Mouse (Mus musculus) hindbrain, embryonic 15.5 days (tissue): ENCODE measurements around the gene Sept1. TPM values are rescaled to one million over a fixed set of nuclear protein-coding genes. Genes with fewer than 3 reads are reported as not detected.
A peak's percentile ranks its signal among the peaks of the same experiment; 100 is the strongest.

Source experiments
- ATAC-seq: fragments of 200-750 bp; cut with Nextera tagmentation; 2 replicates; pipeline ENCODE4 v1.8.0; 2017; ENCODE audit warnings: low read depth, moderate number of reproducible peaks, moderate TSS enrichment; ENCODE audit not compliant: low FRiP score
- H3K27ac ChIP-seq: fragments of 300-500 bp; sonication (generic); replicated peaks from 2 replicates; pipeline ENCODE4 v1.5.1; 2015; ENCODE audit warnings: mild to moderate bottlenecking, inconsistent platforms
- H3K27me3 ChIP-seq: fragments of 300-500 bp; sonication (generic); 2 replicates; pipeline ENCODE4 v1.6.1; 2015; ENCODE audit warnings: control low read depth, inconsistent platforms
- H3K36me3 ChIP-seq: fragments of 300-500 bp; sonication (generic); 2 replicates; pipeline ENCODE4 v1.6.1; 2015; ENCODE audit warnings: control low read depth, inconsistent platforms
- H3K4me1 ChIP-seq: fragments of 300-500 bp; sonication (generic); replicated peaks from 2 replicates; pipeline ENCODE4 v1.6.1; 2015; ENCODE audit warnings: control low read depth, inconsistent platforms
- H3K4me2 ChIP-seq: fragments of 300-500 bp; sonication (generic); 2 replicates; pipeline ENCODE4 v1.6.1; 2015; ENCODE audit warnings: moderate library complexity, mild to moderate bottlenecking, inconsistent platforms
- H3K4me3 ChIP-seq: fragments of 300-500 bp; sonication (generic); 2 replicates; pipeline ENCODE4 v1.5.1; 2015; ENCODE audit warnings: mild to moderate bottlenecking, inconsistent platforms
- H3K9ac ChIP-seq: fragments of 300-500 bp; sonication (generic); 2 replicates; pipeline ENCODE4 v1.6.1; 2015; ENCODE audit warnings: inconsistent platforms
- H3K9me3 ChIP-seq: fragments of 300-500 bp; sonication (generic); 2 replicates; pipeline ENCODE4 v1.6.1; 2016; ENCODE audit warnings: control low read depth, inconsistent platforms
- WGBS: fragments of 180-500 bp; shearing (Covaris S2); methylation state at CpG from one replicate; pipeline ENCODE4 v1.1.7; 2015; 5-methylcytosine and 5-hydroxymethylcytosine counted together
- polyA plus RNA-seq: library from polyadenylated mRNA; unstranded; fragments of >200 nt; fragmentation: Nextera tagmentation; extraction: Ambion mirVana; gene quantifications from 2 replicates; pipeline ENCODE4 v1.2.1, GENCODE M21; 2015

Sept1 gene
- polyA plus RNA-seq, 1 experiment from 2014 or later: 19.3 TPM

- H3K9me3 ChIP-seq: no peaks in the 10 kb centered on the region
- WGBS: 92% methylated on average over 2 of the region's 2 CpGs
- H3K9ac ChIP-seq: no peak overlapping the region
- H3K4me3 ChIP-seq: no peak overlapping the region
- H3K27me3 ChIP-seq: no peaks in the 10 kb centered on the region
- H3K27ac ChIP-seq: no peak overlapping the region
- H3K4me1 ChIP-seq: peaks cover 25% of the 10 kb centered on the region
- H3K4me2 ChIP-seq: no peak overlapping the region
- ATAC-seq: no peak
- peaks cover 28% of the 10 kb centered on the region for H3K36me3 ChIP-seq
Observed at GRCm38 (mm10) chr7:127270256-127270655, 37.3 kb upstream of the Sept1 start.

- H3K27me3 ChIP-seq: no peaks in the 10 kb centered on the region
- H3K4me2 ChIP-seq: no peak overlapping the region
- no peak overlapping the region for H3K4me3 ChIP-seq
- H3K4me1 ChIP-seq: peaks cover 19% of the 10 kb centered on the region
- 98% methylated on average over 3 of the region's 3 CpGs for WGBS
- H3K27ac ChIP-seq: no peak overlapping the region
- no peaks in the 10 kb centered on the region for H3K9me3 ChIP-seq
- ATAC-seq: no peak
- H3K36me3 ChIP-seq: peaks cover 4% of the 10 kb centered on the region
- no peak overlapping the region for H3K9ac ChIP-seq
Observed at GRCm38 (mm10) chr7:127263526-127263925, 30.6 kb upstream of the Sept1 start.

GRCm38 (mm10) chr7:127262218-127262961 lies 29.5 kb upstream of the Sept1 start:
- ATAC-seq: no peak
- Histone ChIP-seq H3K36me3 (no peaks in the 10 kb centered on the region), H3K9me3 (no peaks in the 10 kb centered on the region), H3K27ac (no peak overlapping the region), H3K9ac (no peak overlapping the region), H3K4me2 (no peak overlapping the region), H3K4me1 (peaks cover 19% of the 10 kb centered on the region), H3K4me3 (no peak overlapping the region), H3K27me3 (no peaks in the 10 kb centered on the region)
- WGBS: 85% methylated on average over 10 of the region's 10 CpGs

DNA sequence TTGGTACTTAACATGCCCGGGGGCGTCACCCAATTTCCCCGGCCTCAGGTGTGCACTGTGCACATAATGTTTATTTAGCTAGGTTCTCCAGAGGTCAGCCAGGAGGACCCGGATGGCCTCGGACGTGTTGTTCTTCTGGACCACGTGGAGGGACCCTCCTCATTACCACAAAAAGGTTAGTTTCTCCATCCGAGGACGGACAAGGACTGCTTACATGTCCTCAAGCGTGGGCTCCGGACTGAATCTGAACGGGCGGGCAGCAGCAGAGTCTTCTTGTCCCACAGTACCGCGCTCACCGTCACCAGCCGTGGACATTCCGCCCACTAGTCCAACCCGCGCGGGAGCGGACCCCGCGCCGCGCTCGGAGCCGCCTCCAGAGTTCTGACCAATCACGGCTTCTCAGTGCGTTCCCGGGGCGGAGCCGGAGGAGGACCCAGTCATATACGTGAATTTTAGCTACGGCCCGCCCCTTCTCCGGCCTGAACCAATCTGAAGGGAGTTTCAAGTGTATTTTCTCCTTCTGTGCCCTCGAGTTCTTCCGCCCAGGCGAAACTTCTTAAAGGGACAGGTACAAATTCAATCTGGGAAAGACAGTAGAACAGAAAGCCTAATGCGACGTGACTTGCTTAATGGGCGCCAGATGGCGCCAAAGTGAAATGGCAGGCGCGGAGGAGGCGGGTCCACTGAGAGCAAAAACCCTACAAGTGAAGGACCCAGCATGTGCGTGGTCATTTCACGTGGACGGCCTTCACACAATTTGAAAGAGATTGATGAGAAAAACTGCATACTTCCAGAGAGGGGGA lies 27.6 kb upstream of the Sept1 start, which contains the start of gene Dctpp1:
Gene Dctpp1 (minus strand): TSS at position 401 of the 803 bp plus-strand sequence.
- under 1% methylated on average over 50 of the region's 50 CpGs for WGBS

GRCm38 (mm10) chr7:127259186-127259905 lies 26.4 kb upstream of the Sept1 start:
- H3K27ac ChIP-seq: no peak overlapping the region
- H3K36me3 ChIP-seq: no peaks in the 10 kb centered on the region
- no peak for ATAC-seq
- peak overlapping the region; percentile 75; the same call in 1 of the 2 replicates for H3K9ac ChIP-seq
- peak overlapping the region; percentile 75 for H3K4me3 ChIP-seq
- H3K4me1 ChIP-seq: peaks cover 27% of the 10 kb centered on the region
- no peaks in the 10 kb centered on the region for H3K9me3 ChIP-seq
- no peaks in the 10 kb centered on the region for H3K27me3 ChIP-seq
- WGBS: 77% methylated on average over 8 of the region's 8 CpGs
- H3K4me2 ChIP-seq: peak overlapping the region; percentile 89

More for the DNA sequence above, 27.6 kb upstream of the Sept1 start, which contains the start of gene Dctpp1:
- peak; percentile 98 for ATAC-seq
- Histone ChIP-seq H3K4me3 (peak within 1 kb of the TSS; percentile 75), H3K36me3 (no peaks in the 10 kb centered on the region), H3K27me3 (no peaks in the 10 kb centered on the region), H3K9ac (peak within 1 kb of the TSS; percentile 75), H3K27ac (peak within 1 kb of the TSS; percentile 39; the same call in 1 of the 2 replicates), H3K4me2 (peak within 1 kb of the TSS; percentile 89), H3K4me1 (peaks cover 19% of the 10 kb centered on the region), H3K9me3 (no peaks in the 10 kb centered on the region)

GRCm38 (mm10) chr7:127256518-127256917 lies 23.6 kb upstream of the Sept1 start:
- no peaks in the 10 kb centered on the region for H3K36me3 ChIP-seq
- no peaks in the 10 kb centered on the region for H3K27me3 ChIP-seq
- no peak overlapping the region for H3K9ac ChIP-seq
- H3K4me3 ChIP-seq: no peak overlapping the region
- WGBS: 93% methylated on average over 5 of the region's 5 CpGs
- no peak overlapping the region for H3K27ac ChIP-seq
- peaks cover 35% of the 10 kb centered on the region for H3K4me1 ChIP-seq
- no peak overlapping the region for H3K4me2 ChIP-seq
- ATAC-seq: no peak
- no peaks in the 10 kb centered on the region for H3K9me3 ChIP-seq

DNA sequence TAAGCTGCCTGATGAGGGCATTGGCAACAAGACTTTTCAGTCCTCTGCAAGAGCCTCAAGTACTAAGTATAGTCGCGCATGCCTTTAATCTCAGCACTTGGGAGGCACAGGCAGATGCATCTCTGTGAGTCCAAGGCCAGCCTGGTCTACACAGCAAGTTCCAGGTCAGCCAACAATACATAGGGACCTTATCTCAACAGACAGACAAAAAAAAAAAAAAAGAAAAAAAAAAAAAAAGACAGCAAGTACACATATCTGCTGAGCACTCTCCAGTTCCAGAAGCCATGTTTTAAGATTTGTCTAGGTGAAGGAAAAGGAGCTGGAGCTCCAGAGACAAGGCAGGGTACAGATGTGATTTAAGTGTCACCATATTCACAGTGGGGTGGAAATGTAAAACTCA lies 23.0 kb upstream of the Sept1 start:
- Histone ChIP-seq H3K9me3 (no peaks in the 10 kb centered on the region), H3K4me1 (peaks cover 31% of the 10 kb centered on the region), H3K36me3 (no peaks in the 10 kb centered on the region), H3K27ac (no peak overlapping the region), H3K9ac (no peak overlapping the region), H3K4me3 (no peak overlapping the region), H3K27me3 (no peaks in the 10 kb centered on the region), H3K4me2 (no peak overlapping the region)
- 97% methylated on average over 2 of the region's 2 CpGs for WGBS
- no peak for ATAC-seq

DNA sequence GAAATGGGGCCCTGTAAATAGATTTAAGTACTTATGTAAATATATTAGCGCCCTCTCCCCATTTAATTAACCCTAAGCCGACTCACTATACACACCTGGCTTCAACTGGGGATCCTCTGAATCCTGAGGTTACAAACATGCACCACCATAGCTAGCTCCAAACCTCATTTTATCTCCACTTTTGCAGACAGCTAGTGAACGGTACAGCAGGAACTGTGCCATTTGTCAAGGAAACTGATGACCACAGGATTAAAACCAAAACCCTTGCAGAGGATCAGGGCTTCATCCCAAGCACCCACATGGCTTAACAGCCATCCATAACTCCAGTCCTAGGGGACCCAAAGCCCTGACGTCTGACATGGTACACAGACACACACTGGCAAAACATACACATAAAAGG lies 22.1 kb upstream of the Sept1 start:
- peak overlapping the region; percentile 94 for H3K27ac ChIP-seq
- peak overlapping the region; percentile 55 for H3K4me3 ChIP-seq
- peaks cover 27% of the 10 kb centered on the region for H3K4me1 ChIP-seq
- 31% methylated on average over 4 of the region's 4 CpGs for WGBS
- no peaks in the 10 kb centered on the region for H3K9me3 ChIP-seq
- no peak for ATAC-seq
- peak overlapping the region; percentile 80 for H3K9ac ChIP-seq
- no peaks in the 10 kb centered on the region for H3K27me3 ChIP-seq
- no peaks in the 10 kb centered on the region for H3K36me3 ChIP-seq
- H3K4me2 ChIP-seq: peak overlapping the region; percentile 95

DNA sequence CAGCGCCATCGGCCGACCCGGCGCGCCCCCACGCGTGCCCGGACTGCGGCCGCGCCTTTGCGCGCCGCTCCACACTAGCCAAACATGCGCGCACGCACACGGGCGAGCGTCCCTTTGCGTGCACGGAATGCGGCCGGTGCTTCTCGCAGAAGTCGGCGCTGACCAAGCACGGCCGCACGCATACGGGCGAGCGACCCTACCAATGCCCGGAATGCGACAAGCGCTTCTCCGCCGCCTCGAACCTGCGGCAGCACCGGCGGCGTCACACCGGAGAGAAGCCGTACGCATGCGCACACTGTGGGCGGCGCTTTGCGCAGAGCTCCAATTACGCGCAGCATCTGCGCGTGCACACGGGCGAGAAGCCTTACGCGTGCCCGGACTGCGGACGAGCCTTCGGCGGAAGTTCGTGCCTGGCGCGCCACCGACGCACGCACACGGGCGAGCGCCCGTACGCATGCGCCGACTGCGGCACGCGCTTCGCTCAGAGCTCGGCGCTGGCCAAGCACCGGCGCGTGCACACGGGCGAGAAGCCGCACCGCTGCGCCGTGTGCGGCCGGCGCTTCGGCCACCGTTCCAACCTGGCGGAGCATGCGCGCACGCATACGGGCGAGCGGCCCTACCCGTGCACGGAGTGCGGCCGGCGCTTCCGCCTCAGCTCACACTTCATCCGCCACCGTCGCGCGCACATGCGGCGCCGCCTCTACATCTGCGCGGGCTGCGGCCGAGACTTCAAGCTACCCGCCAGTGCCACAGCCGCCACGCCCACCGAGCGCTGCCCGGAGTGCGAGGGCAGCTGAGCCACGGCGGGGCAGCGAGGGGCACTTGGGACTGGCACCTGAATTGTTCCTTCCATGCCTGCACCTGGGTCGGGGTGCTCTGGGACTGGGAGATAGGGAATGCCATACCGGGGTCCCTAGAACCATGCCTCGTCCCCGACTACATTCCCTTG lies 21.2 kb upstream of the Sept1 start:
- WGBS: 1% methylated on average over 130 of the region's 136 CpGs

GRCm38 (mm10) chr7:127253341-127253740 lies 20.4 kb upstream of the Sept1 start:
- ATAC-seq: no peak
- H3K27ac ChIP-seq: peak overlapping the region; percentile 94
- no peaks in the 10 kb centered on the region for H3K27me3 ChIP-seq
- no peaks in the 10 kb centered on the region for H3K9me3 ChIP-seq
- H3K4me1 ChIP-seq: peaks cover 16% of the 10 kb centered on the region
- H3K4me3 ChIP-seq: peak overlapping the region; percentile 55
- H3K9ac ChIP-seq: peak overlapping the region; percentile 67
- H3K4me2 ChIP-seq: peak overlapping the region; percentile 95
- peaks cover 4% of the 10 kb centered on the region; the same call in 1 of the 2 replicates for H3K36me3 ChIP-seq
- 81% methylated on average over 6 of the region's 6 CpGs for WGBS

More for the DNA sequence above, 21.2 kb upstream of the Sept1 start:
- Histone ChIP-seq H3K27me3 (no peaks in the 10 kb centered on the region), H3K9ac (peak overlapping the region; percentile 80), H3K36me3 (peaks cover 4% of the 10 kb centered on the region; the same call in 1 of the 2 replicates), H3K4me1 (peaks cover 18% of the 10 kb centered on the region), H3K27ac (peak overlapping the region; percentile 94), H3K9me3 (no peaks in the 10 kb centered on the region), H3K4me2 (peak overlapping the region; percentile 95), H3K4me3 (peak overlapping the region; percentile 55)
- ATAC-seq: peak; percentile 97

DNA sequence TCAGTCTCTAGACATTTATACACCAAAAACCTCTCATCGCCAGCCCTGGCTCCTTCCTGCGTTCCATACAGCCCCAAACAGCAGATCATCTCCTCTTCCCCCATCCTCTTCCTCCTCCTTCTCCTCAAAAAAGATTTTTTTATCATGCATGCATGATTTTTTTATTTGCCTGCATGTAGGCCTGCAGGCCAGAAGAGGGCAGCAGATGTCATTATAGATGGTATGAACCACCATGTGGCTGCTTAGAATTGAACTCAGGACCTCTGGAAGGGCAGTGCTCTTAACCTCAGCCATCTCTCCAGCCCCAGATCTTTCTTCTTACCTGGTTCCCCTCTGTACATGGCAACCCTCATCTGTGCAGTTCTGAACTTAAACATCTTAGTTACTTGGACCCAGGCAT lies 19.5 kb upstream of the Sept1 start:
- WGBS: 86% methylated on average over 2 of the region's 2 CpGs
- no peak overlapping the region for H3K27ac ChIP-seq

More for the DNA sequence above, 19.5 kb upstream of the Sept1 start:
- no peak overlapping the region for H3K9ac ChIP-seq
- H3K4me2 ChIP-seq: no peak overlapping the region
- ATAC-seq: no peak
- H3K27me3 ChIP-seq: no peaks in the 10 kb centered on the region
- peaks cover 4% of the 10 kb centered on the region; the same call in 1 of the 2 replicates for H3K36me3 ChIP-seq
- H3K4me1 ChIP-seq: peaks cover 16% of the 10 kb centered on the region
- H3K9me3 ChIP-seq: no peaks in the 10 kb centered on the region
- no peak overlapping the region for H3K4me3 ChIP-seq
